Mouse (Mus musculus): Measurements from ENCODE around the gene Hsd17b12.

Hsd17b12 gene

GRCm38 (mm10) chr2:94010335-94011291, 147.2 kb downstream of the Hsd17b12 start, which contains the start of gene Alkbh3:
Gene Alkbh3 (minus strand): TSS chr2:94010807.
- DNase-seq (ENCODE audit: low spot score in 2 of 2) = peak; percentile 91 to 93

GRCm38 (mm10) chr2:94002331-94002730, 155.4 kb downstream of the Hsd17b12 start:
- peak; percentile 72 to 76 for DNase-seq (ENCODE audit: low spot score in 2 of 2)

- DNase-seq (ENCODE audit: low spot score in 2 of 2) = no peak
Measured at GRCm38 (mm10) chr2:94001918-94002317, 155.8 kb downstream of the Hsd17b12 start.

GRCm38 (mm10) chr2:94001411-94001810, 156.4 kb downstream of the Hsd17b12 start:
- no peak for DNase-seq (ENCODE audit: low spot score in 2 of 2)

- DNase-seq (ENCODE audit: low spot score in 2 of 2) = no peak
Measured at GRCm38 (mm10) chr2:93996254-93996653, 161.5 kb downstream of the Hsd17b12 start, which contains the start of gene Gm27027. Gene Gm27027 (minus strand): TSS chr2:93996354.

- no peak for DNase-seq (ENCODE audit: low spot score in 2 of 2)
Measured at GRCm38 (mm10) chr2:93992810-93993209, 165.0 kb downstream of the Hsd17b12 start.

- no peak for DNase-seq (ENCODE audit: low spot score in 2 of 2)
Measured at GRCm38 (mm10) chr2:93992259-93992658, 165.5 kb downstream of the Hsd17b12 start.

GRCm38 (mm10) chr2:93991336-93991735, 166.4 kb downstream of the Hsd17b12 start:
- DNase-seq (ENCODE audit: low spot score in 2 of 2) = no peak

- no peak for DNase-seq (ENCODE audit: low spot score in 2 of 2)
Measured at GRCm38 (mm10) chr2:93988440-93988839, 169.3 kb downstream of the Hsd17b12 start.

Measured in urinary bladder, postnatal 36 days (tissue).